Mouse (Mus musculus): ENCODE results near the gene Lgals4.

DNA sequence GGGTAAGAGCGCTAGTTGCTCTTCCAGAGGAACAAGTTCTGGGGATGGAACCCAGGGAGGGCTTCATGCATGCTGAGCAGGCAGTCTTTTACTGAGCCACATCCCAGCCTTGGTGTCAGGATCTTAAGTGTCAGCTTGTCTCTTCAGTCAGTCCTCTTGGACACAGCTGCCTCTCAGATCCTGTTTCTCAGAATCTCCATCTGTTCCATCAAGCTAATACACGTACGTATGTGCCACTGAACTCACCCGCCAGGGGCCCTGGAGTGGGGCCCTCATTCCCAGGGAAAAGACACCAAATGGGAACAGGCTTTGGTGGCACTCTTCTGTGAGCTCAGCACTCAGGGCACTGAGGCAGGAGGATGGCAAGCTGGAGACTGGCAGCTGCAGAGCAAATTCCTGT is 44.2 kb downstream of the Lgals4 start:
- TF ChIP-seq CTCF (IDR thresholded peaks at IDR 0.05; ENCODE audit: low read depth), result no peak
- TF ChIP-seq EP300 (IDR thresholded peaks at IDR 0.05; ENCODE audit: low read depth), result no peak
